Mouse (Mus musculus) heart, postnatal 0 days (tissue): ENCODE measurements at regions not wholly inside any gene's neighbourhood (a gene's known extent, or its start where the extent isn't known, plus 50 kb on each side); places are given as distances from the start of the nearest gene placed in this dataset.

ENCODE experiments used
- ATAC-seq: fragments of 200-750 bp; cut with Nextera tagmentation; 2 replicates; pipeline ENCODE4 v1.8.0; 2017; ENCODE audit warnings: low read depth, moderate number of reproducible peaks, moderate library complexity; ENCODE audit not compliant: insufficient read depth
- DNase-seq: peaks from one replicate; pipeline ENCODE4 v3.0.0-alpha.2; 2016; ENCODE audit warnings: low spot score
- H3K27ac ChIP-seq: fragments of 300-500 bp; sonication (generic); 2 replicates; pipeline ENCODE4 v1.5.1; 2014; ENCODE audit warnings: low read depth, mild to moderate bottlenecking
- H3K27me3 ChIP-seq: fragments of 300-500 bp; sonication (generic); 2 replicates; pipeline ENCODE4 v1.6.1; 2014; ENCODE audit warnings: low read length, mixed read lengths; ENCODE audit not compliant: control insufficient read depth, insufficient read depth
- H3K36me3 ChIP-seq: fragments of 300-500 bp; sonication (generic); replicated peaks from 2 replicates; pipeline ENCODE4 v1.6.1; 2014; ENCODE audit warnings: low read length, mixed read lengths; ENCODE audit not compliant: control insufficient read depth, insufficient read depth
- H3K4me1 ChIP-seq: fragments of 300-500 bp; sonication (generic); 2 replicates; pipeline ENCODE4 v1.6.1; 2014; ENCODE audit warnings: antibody characterized with exemption; ENCODE audit not compliant: control insufficient read depth, insufficient read depth
- H3K4me2 ChIP-seq: fragments of 300-500 bp; sonication (generic); 2 replicates; pipeline ENCODE4 v1.6.1; 2014; ENCODE audit warnings: low read depth, mild to moderate bottlenecking, low read length, moderate library complexity
- H3K4me3 ChIP-seq: fragments of 300-500 bp; sonication (generic); 2 replicates; pipeline ENCODE4 v1.5.1; 2014; ENCODE audit warnings: low read depth, low read length
- H3K9ac ChIP-seq: fragments of 300-500 bp; sonication (generic); replicated peaks from 2 replicates; pipeline ENCODE4 v1.6.1; 2014; ENCODE audit warnings: low read depth, low read length, mixed read lengths
- H3K9me3 ChIP-seq: fragments of 300-500 bp; sonication (generic); replicated peaks from 2 replicates; pipeline ENCODE4 v1.6.1; 2016; ENCODE audit warnings: low read length; ENCODE audit not compliant: control insufficient read depth
- CTCF ChIP-seq: IDR thresholded peaks from 2 replicates; pipeline ENCODE4 v1.5.1; 2016; ENCODE audit warnings: antibody characterized with exemption, control low read depth, low read depth
- EP300 ChIP-seq: IDR thresholded peaks from 2 replicates; pipeline ENCODE4 v1.6.1; 2016; ENCODE audit warnings: antibody characterized with exemption, low read depth
- WGBS: fragments of 180-500 bp; shearing (Covaris S2); extraction: QIAGEN DNeasy Blood & Tissue Kit; methylation state at CpG from one replicate; pipeline ENCODE4 v1.1.7; 2014; 5-methylcytosine and 5-hydroxymethylcytosine counted together

GRCm38 (mm10) chr15:97449001-97449400, 201.9 kb upstream of the Amigo2 start:
- H3K27me3 ChIP-seq = no peaks in the 10 kb centered on the region
- H3K4me2 ChIP-seq = no peak overlapping the region
- H3K9ac ChIP-seq = no peak overlapping the region
- no peak for TF ChIP-seq EP300
- no peak for TF ChIP-seq CTCF
- 73% methylated on average over 6 of the region's 6 CpGs for WGBS
- no peaks in the 10 kb centered on the region for H3K36me3 ChIP-seq
- H3K4me3 ChIP-seq = no peak overlapping the region
- ATAC-seq = no peak
- no peaks in the 10 kb centered on the region for H3K4me1 ChIP-seq
- no peak overlapping the region for H3K27ac ChIP-seq
- no peaks in the 10 kb centered on the region for H3K9me3 ChIP-seq
- DNase-seq = no peak

DNA sequence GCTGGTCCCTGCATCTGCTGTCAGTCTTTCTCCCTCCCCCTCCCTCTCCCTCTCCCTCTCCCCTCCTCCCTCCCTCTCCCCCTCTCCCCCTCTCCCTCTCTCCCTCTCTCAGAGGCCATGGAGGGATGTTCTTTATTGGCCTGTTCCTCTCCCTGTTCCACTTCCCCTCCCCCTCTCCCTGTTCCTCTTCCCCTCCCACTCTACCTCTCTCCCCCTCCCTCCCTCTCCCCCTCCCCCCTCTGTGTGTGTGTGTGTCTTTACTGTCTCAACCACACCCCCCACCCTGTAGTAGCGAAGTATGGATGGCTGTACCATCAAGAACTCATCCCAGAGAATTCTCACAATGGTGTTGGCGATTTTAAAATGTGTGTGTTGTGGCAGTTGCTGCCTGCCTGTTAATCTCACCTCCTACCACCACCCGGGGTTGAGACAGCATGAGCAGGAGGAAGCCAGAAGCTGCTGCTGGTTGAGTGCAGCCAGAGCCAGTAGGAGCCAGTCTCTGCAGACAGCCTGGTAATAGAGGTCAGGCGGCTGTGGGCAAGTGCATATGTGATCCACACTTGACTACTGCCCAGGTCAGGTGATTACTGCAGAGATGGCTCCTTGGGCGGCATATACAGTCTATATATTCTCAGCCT, 201.3 kb upstream of the Amigo2 start:
- Histone ChIP-seq H3K4me2 (no peak overlapping the region), H3K27me3 (no peaks in the 10 kb centered on the region), H3K4me1 (no peaks in the 10 kb centered on the region), H3K9me3 (no peaks in the 10 kb centered on the region), H3K9ac (no peak overlapping the region), H3K27ac (no peak overlapping the region), H3K36me3 (no peaks in the 10 kb centered on the region), H3K4me3 (no peak overlapping the region)
- TF ChIP-seq CTCF = no peak
- TF ChIP-seq EP300 = no peak
- 58% methylated on average over 5 of the region's 5 CpGs for WGBS
- ATAC-seq (no peak), DNase-seq (no peak)

DNA sequence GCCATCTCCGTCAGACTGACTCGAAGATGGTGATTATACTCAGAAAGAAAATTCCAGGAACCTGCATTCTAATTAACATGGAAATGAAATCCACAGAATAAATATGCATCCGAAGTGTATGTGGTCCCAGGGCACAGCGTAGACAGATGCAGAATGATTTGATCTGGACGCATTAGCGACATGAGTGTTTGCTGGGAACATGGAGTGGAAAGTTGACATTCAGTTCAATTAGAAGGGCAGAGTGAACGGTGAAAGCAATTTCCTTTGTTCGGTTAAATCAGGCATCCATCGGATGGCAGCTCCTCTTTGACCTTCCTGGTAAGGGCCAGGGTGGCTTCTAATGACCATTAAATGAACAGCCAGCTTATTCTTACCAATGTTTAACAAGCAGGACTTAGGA, 199.1 kb upstream of the Amigo2 start:
- Histone ChIP-seq H3K4me1 (no peaks in the 10 kb centered on the region), H3K9ac (no peak overlapping the region), H3K27me3 (no peaks in the 10 kb centered on the region), H3K4me2 (no peak overlapping the region), H3K27ac (no peak overlapping the region), H3K4me3 (no peak overlapping the region), H3K9me3 (no peaks in the 10 kb centered on the region), H3K36me3 (no peaks in the 10 kb centered on the region)
- no peak for ATAC-seq
- no peak for TF ChIP-seq EP300
- no peak for TF ChIP-seq CTCF
- WGBS = 77% methylated on average over 9 of the region's 9 CpGs
- no peak for DNase-seq

- H3K36me3 ChIP-seq = no peaks in the 10 kb centered on the region
- DNase-seq = no peak
- no peak overlapping the region for H3K9ac ChIP-seq
- TF ChIP-seq EP300 = no peak
- TF ChIP-seq CTCF = no peak
- WGBS = 80% methylated on average over 5 of the region's 5 CpGs
- ATAC-seq = no peak
- no peak overlapping the region for H3K4me3 ChIP-seq
- no peak overlapping the region for H3K27ac ChIP-seq
- H3K27me3 ChIP-seq = no peaks in the 10 kb centered on the region
- H3K4me2 ChIP-seq = no peak overlapping the region
- no peaks in the 10 kb centered on the region for H3K9me3 ChIP-seq
- H3K4me1 ChIP-seq = no peaks in the 10 kb centered on the region
Observed at GRCm38 (mm10) chr15:97438235-97438760, 191.2 kb upstream of the Amigo2 start.
